Mouse (Mus musculus) c-Kit-negative CD71-positive TER-119-positive erythroid progenitor cells, embryonic 14.5 days (primary cell): Measurements from ENCODE around the gene Sf3b3.

ENCODE experiments used
- DNase-seq: peaks from one replicate; pipeline ENCODE4 v3.0.0-alpha.2; 2013; ENCODE audit warnings: low read depth, low spot score

Gene Sf3b3

DNA sequence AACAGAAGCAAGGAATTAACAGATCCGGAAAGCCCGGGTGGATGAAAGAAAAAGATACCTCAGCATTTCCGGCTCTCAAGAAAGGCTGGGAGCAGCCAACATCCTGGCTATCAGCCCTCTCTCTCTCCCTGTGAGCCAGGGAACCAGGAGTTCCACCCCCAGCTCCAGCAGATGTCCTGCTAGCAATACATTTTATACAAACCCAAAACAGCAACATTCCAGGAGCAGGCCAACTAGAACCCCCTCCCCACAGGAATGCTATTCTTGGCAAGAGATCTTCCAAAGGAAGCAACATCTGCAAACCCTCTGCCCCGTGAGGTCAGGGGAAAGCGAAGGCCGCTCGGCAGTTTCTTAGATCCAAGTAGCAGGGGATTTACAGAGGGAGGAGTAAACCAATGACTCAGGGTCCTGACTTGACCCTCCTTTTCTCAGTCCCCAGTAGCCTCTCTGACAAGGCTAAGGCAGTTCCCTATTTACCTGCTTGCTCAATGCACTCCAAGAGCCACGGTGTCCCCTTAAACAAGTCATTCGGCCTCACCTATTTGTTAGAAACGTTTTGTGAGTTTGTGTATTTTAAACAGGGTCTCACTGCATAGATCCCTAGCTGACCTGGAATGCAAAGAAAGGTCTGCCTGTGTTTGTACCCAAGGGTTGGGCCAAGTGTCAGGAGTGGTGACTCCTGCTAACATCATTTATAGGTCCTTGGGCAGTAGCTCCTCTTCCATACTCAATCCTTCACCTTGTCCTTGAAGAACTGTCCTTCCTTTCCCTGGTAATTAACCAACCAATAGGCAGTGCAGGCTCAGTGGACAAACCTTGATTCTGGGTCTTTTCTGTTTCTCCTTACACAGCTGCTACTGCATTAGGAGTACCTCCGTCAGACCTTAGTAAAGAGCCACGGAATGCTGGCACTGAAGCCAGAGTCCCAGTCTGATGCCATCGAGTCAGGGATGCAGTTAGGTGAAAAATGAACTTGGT, 37.8 kb downstream of the Sf3b3 start:
- no peak for DNase-seq

DNA sequence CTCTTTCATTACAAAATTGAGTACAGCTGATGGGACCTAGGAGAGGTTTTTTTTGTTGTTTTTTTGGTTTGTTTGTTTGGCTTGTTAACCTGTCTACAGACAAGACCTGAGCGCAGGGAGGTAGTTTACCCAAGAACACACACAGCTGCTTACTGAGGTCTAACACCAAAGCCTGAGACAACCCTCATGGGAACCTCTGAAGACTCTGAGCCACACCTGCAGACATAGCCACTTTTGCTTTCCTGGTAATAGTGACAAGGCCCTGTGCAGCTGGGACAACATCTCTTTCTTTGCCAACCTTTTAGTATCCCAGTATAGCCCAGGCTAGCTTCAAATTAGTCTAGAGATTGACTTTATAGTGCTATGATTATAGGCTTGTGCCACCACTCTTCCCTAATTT, 40.4 kb downstream of the Sf3b3 start:
- DNase-seq: no peak

DNA sequence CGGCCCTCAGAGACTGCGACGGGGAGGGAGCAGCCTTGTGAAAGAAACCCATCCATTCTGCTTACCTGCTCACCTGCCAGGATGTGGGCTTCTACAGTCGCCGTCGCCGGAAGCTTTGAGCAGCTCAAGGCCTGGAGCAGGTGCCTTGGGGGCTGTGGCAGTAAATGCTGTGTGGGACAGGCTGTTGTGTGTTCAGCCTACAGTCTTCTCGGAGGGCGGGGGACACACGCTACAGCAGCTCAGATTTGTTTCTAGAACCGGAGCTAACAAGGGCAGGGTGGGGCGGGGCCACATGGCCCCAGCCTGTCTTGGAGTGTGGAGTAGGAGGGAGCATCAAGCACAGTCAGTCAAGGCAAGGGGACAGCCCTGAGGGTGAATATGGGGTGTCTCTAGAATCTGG, 40.9 kb downstream of the Sf3b3 start, which contains the start of gene Il34:
Gene Il34 (minus strand): TSS at position 256 of the 400 bp plus-strand sequence.
- DNase-seq: no peak

DNA sequence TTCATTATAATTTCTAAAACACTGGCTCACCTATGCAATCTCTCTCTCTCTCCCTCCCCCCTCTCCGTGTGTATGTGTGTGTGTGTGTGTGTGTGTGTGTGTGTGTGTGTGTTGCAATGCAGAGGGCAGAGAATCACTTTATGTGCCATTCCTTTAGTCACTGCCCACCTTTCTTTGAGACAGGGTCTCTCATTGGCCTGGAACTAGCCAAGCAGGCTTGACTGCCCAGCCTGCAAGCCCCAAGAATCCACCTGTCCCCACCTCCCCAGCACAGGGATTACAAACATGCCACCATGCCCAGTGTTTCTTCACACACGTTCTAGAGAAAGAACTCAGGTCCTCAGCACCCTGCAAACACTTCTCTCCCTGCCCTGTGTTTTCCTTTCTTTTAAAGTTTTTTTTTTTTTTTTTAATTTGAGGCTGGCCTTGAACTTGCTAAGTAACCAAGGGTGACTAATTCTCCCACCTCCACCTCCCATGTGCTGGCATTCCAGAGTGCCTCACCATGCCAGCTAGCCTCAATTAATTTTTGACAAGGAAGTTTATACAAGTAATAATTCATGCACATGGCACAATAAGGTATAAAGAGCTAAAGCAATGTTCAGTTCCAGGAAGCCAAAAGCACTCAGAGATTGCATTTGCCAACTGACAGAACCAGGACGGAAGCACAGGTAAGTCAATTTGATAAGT, 41.6 kb downstream of the Sf3b3 start:
- DNase-seq: no peak

DNA sequence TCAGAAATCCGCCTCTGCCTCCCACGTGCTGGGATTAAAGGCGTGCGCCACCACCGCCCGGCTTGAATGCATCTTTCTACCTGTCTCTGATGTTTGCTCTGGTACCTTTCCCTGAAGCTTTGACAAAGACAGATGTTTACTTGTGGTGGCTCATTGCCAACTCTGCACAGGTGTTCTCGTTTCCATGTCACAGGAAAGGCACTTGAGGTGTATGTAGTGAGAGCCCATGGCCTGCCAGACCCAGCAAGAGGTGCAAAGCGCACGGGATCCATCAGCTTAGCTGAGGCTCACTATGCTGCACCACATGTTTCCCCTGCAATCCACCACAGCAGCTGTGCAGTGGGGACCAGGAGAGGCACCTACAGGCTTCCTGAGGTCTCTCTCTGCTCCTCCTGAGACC, 42.7 kb downstream of the Sf3b3 start:
- DNase-seq: no peak

DNA sequence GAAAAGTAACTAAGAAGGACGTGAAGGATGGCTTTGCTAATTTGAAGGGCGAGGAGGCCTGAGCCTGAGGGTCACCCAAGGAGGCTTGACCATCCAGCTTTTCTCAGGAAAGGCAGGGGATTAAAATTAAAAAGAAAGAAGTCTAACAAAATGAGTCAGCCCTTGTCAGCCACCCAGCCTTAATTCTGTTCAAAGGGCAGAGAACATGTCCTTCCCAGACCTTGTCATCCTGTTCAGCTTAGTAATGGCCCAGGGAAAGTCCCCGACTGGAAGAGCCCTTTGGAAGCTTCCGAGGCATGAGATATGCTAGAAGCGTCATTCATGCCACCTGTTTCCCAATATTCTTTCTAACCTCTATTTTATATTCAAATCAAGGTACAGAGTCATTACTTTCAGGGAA, 43.6 kb downstream of the Sf3b3 start:
- no peak for DNase-seq

DNA sequence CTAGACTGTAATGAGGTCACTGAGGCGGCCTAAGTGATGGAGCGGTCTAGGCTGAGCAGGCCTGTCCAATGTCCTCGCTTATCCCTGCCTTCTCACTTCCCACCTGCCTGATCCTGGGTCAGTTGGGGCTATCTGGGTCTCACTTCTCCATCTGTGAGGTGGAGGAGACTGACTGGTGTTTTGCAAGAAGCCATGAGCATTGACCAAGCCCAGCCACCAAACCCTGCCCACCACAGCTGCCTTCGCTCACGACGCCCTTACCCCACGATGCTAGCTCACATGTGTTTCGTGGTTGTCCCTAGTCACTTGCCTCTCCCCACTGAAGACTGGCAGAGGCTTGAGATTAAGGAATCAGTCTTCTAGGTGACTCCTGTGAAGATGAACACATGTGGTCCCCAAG, 49.5 kb downstream of the Sf3b3 start:
- DNase-seq: no peak

DNA sequence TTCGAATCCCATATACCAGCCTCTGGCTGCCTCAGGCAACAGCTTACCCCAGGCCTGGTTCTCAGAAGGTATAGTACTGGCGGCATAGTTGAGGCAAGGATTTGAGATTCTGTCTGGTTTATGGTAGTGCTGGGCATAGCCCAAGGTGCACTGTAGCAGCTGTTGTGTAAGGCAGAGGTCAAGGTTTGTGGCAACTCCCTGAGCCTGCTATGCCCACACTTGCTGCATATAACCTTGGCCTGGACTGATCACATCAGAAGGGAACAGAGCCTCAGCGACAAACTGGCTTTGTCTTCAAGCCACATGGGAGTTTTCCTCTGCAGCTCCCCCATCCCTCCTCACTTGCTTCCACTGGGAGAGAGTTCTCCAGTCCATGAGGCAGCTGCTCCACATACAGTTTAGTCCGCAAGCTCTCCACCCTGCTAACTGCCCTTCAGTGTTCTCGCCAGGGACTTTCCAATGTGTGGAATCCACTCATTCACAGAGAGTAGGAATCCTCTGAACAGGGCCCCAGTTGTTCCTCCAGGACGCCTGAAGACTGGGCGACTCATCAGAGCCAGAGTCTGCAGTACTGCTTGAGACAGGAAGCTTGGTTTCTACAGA, 52.1 kb downstream of the Sf3b3 start:
- DNase-seq: no peak

DNA sequence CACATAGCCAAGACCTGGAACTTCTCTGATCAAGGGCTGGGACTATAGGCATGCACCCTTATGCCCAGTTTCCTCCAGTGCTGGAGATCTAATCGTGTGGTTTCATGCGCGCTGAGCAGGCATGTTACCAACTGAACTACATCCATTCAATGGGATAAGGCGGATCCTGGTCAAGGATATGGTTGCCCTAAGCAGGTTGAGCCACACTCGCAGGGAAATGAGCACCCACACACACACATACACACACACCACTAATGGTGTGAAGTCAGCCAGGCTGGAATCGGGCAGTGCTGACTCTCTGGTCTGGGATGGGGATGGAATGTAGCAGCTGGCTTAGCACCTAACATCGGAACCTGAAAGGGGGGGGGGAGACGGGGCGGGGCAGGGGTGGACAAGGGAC, 52.7 kb downstream of the Sf3b3 start:
- no peak for DNase-seq

DNA sequence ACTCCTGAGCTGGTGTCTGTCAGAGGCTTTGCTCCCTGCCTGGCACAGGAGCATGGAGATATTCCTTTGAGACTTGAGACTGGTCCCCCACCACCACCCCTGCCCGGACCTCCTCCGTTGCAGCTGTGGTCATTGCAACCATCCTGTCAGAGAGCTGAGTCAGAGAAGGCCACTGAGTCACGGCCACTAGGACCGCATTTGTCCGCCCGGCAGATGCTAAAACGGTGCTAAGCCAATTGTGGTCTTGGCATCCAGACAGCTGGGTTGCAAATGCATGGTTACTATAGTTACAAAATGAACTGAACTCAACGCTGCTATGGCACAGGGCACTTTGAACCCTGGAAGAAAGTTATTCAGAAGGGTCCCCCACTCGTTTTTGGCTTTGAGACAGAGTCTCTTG, 53.1 kb downstream of the Sf3b3 start:
- no peak for DNase-seq

DNA sequence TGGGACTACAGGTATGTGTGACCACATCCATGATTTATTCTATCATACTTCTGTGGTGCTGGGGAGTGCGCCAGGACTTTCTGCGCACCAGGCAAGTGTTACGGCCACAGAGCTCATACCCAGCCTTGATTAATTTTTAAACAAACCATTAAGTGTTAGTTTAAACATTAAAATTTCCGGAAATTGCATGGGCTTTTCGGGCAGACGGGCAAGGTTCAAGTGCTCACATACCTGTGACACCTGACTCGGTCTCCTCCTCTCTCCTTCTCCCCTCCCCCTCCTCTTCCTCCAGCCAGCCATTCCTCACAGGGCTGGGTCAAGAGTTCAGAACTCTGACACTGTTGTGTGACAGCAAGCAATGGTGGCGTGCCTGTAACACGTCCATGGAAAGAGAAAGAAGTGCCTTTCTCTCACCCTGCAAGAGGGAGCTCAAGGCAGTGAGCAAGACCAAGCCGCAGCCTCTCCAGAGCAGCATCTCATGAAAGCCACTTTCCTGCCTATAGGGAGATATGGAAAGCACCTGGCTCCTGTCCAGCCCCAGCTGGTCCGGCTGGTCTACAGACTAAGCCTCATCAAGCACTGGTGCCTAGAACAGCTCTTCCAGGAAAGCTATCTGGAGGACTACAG, 53.9 kb downstream of the Sf3b3 start:
- DNase-seq: no peak

DNA sequence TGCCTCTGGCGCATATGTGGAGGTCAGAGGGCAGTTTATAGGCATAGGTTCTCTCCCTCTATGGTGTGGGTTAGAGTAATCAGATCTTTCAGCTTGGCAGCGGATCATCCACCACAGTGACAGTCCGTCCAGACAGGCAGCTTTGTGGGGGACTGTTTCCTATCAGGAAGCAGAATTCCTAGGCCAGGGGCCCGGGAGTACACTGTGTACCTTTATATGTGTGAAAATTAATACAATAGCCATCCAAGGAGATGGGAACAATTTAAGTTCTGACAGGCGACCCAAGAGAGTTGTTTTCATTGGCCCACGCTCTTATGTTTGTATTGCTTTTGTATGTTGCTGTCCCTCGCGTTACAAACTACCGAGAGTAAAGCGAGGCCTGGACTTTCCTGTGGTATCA, 55.4 kb downstream of the Sf3b3 start:
- no peak for DNase-seq

DNA sequence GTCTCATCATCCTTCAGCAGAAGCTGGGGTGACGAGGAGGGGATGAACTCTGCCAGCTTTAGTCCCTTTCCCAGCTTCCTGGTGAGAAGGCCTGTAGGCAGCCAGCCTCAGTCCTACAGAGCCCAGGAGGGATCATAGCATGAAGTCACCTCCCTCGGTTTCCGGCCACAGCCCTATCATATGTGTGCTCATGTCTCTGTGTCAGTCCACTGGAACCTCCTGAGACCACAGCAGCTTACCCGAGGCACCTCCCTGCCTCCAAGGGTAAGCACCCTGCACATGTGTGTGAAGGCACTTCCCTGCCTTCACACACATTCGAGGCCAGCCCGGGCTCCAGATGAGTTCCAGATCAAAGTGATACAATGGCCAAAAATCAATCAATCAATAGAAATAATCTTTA, 56.3 kb downstream of the Sf3b3 start:
- DNase-seq: no peak

DNA sequence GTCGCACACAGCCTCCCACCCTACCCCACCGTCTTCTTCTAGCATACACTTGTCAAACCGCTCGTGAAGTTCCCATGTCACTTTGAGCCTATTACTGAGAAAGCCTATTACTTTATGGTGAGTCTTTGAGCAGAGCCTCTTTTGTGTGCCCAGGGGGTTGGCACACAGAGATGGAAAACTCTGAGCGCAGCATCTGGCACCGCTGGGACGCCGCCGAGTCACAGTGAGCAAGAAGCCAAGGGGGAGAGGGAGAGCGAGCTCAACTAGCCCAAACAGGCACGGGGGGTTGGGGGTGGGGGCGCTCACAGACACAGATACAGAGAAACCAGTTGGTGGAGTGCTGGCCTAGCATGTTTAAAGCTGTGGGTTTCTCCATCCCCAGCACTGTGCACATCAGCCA, 57.0 kb downstream of the Sf3b3 start:
- DNase-seq: no peak

DNA sequence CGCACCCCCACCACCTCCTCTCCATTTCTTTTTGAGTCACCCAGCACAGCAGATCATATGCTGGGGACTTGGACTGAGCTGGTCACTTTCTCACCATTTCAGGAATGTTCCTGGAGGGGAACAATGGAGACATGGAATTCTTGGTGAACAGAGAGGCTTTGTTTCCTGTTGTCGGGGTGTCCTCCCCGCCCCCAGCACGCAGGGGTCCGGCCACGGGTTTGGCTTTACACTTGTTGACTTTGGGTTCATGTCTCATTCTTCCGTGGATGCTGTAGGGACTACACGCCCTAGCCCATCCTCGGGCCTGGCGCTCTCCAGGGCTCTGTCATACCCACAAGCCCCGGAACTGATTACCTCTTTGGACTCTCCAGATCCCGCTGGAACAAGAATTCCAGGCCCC, 57.6 kb downstream of the Sf3b3 start:
- no peak for DNase-seq

DNA sequence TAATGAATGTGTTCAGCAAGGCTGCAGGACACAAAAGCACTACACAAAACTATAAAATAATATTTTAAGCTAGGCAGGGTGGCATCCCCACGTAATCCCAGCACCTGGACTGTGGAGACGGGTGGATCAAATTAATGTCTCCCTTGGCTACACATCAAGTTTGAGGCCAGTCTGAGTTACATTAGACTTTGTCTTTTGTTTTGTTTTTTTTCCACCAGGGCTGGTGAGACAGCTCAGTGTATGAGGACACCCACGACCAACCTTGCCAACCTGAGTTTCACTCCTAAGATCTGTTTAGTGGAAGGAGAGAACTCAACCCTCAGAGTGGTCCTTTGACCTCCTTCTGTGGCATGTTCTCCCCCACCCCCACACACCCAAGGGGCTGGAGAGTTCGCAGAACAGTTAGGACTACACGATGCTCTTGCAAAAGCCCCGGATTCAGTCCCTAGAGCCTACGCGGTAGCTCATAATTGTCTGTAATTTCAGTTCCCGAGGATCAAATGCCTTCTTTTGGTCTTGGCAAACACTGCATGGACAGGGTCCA, 59.1 kb downstream of the Sf3b3 start:
- DNase-seq: no peak

DNA sequence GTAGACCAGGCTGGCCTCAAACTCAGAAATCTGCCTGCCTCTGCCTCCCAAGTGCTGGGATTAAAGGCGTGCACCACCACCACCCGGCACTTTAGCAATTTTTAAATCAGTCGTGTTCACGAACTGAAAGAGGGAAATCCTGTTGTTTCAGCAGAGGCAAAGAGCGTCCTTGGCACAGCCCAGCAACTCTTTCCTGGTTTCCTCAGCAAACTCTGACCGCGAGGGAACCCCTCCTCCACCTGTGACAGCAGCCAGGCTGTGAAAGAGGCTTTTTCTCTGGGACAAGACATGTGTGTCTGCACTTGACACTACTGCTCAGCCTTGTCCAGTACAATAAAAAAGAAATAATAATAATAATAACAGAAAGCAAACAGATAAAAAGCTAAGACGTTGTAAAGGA, 59.7 kb downstream of the Sf3b3 start:
- no peak for DNase-seq

DNA sequence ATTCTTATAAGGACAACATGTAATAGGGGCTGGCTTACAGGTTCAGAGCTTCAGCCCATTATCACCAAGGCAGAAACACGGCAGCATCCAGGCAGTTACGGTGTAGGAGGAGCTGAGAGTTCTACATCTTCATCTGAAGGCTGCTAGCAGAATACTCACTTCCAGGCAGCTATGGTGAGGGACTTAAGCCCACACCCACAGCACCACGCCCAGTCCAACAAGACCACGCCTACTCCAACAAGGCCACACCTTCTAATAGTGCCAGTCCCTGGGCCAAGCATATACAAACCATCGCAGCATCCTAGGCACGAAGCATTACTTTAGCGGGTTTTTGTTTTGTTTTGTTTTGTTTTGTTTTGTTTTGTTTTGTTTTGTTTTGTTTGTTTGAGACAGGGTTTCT, 60.1 kb downstream of the Sf3b3 start:
- DNase-seq: peak; percentile 24

DNA sequence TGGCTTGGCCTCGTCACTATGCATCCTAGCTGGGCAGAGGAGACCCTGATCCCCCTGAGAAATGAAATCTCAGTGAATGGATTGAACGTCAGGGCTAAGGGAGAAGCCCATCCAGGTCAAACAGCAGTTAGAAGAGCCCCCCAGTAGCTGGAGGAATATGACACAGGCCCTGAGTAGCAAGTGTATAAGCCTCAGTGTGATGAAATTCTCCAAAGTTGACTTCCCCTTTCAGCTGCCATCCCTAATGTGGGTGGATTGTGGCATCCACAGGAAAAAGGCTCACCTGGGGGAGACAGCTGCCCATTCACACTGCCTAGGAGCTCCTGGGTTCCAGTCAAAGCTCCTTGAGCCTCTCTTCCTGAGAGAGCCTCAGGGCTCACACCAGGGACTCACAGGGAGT, 61.2 kb downstream of the Sf3b3 start:
- DNase-seq: no peak

DNA sequence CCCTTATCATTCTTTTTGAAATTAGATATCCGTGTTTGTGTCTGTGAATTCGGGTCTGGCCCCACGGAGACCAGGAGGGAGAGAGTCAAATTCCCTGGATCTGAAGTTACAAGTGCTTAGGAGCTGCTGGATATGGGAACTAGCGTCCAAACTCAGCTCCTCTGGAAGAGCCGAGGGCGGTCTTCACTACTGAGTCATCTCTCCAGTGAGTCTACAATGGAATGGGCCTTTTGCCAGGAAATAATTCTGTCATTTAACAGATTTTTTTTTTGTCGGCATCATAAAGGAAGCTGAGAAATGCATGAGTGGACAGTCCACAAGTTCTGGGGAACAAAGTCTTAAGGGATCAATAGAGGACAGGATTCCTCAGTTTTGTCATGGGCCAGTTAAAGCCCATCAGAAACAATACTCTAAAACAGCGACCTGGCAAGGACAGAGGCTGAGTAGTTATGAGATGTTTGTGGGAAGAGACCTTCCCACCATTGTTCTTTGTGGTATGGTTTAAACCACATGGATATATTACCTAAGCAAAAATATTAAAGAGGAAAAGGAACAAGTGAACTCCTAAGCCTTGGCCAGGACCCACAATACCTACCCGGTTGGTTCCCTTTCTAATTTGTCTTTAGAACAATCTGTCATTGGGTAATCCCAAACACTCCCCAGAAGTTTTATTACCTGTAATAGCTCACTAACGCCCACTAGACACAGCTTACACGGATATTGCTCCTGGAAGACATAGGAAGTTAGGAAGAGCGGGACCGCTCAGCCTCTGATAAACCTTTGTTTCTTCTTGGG, 66.5 kb downstream of the Sf3b3 start:
- DNase-seq: no peak

DNA sequence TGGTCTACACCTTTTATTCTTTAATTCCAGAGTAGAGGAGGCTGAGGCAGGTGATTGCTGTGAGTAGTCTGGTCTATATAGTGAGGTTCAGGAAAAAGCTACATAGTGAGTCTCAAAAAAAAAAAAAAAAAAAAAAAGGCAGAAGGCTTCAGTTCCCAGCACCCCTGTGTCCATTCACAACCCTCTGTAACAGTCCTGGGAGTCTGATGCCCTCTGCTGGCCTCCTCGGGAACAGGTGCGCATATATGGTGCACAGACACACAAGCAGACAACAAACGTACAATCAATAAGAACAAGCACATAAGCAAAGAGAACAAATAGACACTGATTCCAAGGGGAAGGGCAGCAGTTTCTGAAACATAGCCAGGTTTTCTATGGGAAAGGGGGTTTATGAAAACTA, 70.3 kb downstream of the Sf3b3 start:
- DNase-seq: no peak
